Mouse (Mus musculus): ENCODE data around the gene Rnf224.

DNA sequence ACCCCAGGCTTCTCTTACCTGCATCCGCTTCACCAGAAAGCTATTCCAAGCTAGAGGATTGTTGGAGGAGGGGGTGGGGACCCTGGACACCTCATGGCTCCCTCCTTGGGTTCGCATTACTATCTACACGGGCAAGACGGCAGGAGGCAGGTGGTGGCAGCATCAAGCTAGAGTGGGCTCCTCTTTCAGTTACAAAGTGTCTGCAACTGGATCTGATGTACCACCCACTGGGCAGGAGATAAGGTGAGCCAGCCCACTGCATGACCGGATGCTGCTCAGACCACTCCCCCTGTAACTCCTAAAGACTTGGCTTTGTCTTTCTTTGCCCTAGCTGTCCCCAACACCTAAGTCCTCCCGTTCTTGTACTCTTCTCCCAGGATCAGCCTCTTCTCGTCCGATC, at the start of gene Rnf224:
- TF ChIP-seq CTCF (IDR thresholded peaks at IDR 0.05; ENCODE audit: low read depth, low read length) = no peak
- TF ChIP-seq POLR2A (IDR thresholded peaks at IDR 0.05; ENCODE audit: borderline replicate concordance, low read depth, low read length) = no peak

Data from bone marrow macrophage, adult 2 months (primary cell).